27 mouse cellular contexts compared by ENCODE assay signal in genomic region chr2:147073962-147074361, GRCm38 (mm10). TPM values are rescaled to one million over a fixed set of nuclear protein-coding genes. Genes with fewer than 3 reads are reported as not detected.
"Had no signal": no experiment of that assay in that cellular context is flagged by ENCODE, and none has a peak within 500 bp of the region (broad histone marks: within the 10 kb centered on the region; RNA-seq: fewer than 3 reads in every experiment).

No protein-coding gene starts in this region.

- H3K9ac ChIP-seq: limb, embryonic 12.5 days; limb, embryonic 15.5 days; liver, embryonic 14.5 days; liver, postnatal 0 days; lung, embryonic 14.5 days had no signal

- ATAC-seq: liver, postnatal 0 days; lung, postnatal 0 days had no signal

- H3K4me1 ChIP-seq: limb, embryonic 12.5 days; limb, embryonic 15.5 days had no signal

- DNase-seq: kidney, adult 2 months; kidney, postnatal 25 days; left cerebral cortex, postnatal 4 days; liver, postnatal 0 days; lung, embryonic 14.5 days; midbrain, embryonic 14.5 days; thymus, adult 2 months; thymus, postnatal 14 days; thymus, postnatal 4 days had no signal

- H3K27ac ChIP-seq: kidney, postnatal 0 days; left cerebral cortex, adult 2 months; limb, embryonic 12.5 days; limb, embryonic 15.5 days; liver, embryonic 14.5 days; macrophage; stomach, postnatal 0 days had no signal

- H3K9me3 ChIP-seq: limb, embryonic 12.5 days; limb, embryonic 15.5 days had no signal

- H3K4me2 ChIP-seq: limb, embryonic 12.5 days; limb, embryonic 15.5 days; liver, embryonic 11.5 days; lung, embryonic 14.5 days had no signal

- H3K4me3 ChIP-seq: left cerebral cortex, adult 2 months; limb, embryonic 12.5 days; limb, embryonic 15.5 days had no signal

RNA-seq across cellular contexts. Expression of gene Nkx2-4, which starts 11.3 kb away (rescaled TPM):
- total RNA-seq: layer of hippocampus, postnatal 25 days; left cerebral cortex, adult 2 months; left cerebral cortex, postnatal 10 days; left cerebral cortex, postnatal 4 days; megakaryocyte, adult 5-6 weeks had no signal
- polyA plus RNA-seq: kidney, adult 2 months; kidney, embryonic 14.5 days; kidney, postnatal 0 days; limb, embryonic 12.5 days; limb, embryonic 15.5 days; liver, embryonic 11.5 days; liver, embryonic 14.5 days; liver, postnatal 0 days; lung, embryonic 14.5 days; lung, postnatal 0 days; macrophage; midbrain, embryonic 14.5 days; neural tube, embryonic 11.5 days; neural tube, embryonic 14.5 days; small intestine, adult 2 months; spleen, adult 2 months; stomach, embryonic 14.5 days; stomach, postnatal 0 days had no signal
